Mouse (Mus musculus) midbrain, embryonic 13.5 days (tissue): ENCODE data around the gene 4931406C07Rik. TPM values are rescaled to one million over a fixed set of nuclear protein-coding genes. Genes with fewer than 3 reads are reported as not detected.
"Not testable (repeated sequence)": the region's sequence is repeated elsewhere in the genome, so short reads cannot be mapped to it uniquely, and the experiment has no call there.

Experiments
- ATAC-seq: fragments of 200-750 bp; cut with Nextera tagmentation; 2 replicates; pipeline ENCODE4 v1.8.0; 2017; ENCODE audit warnings: mild to moderate bottlenecking, moderate TSS enrichment, moderate library complexity
- H3K27ac ChIP-seq: fragments of 300-500 bp; sonication (generic); 2 replicates; pipeline ENCODE4 v1.5.1; 2015; ENCODE audit warnings: inconsistent platforms, mild to moderate bottlenecking, moderate library complexity
- H3K27me3 ChIP-seq: fragments of 300-500 bp; sonication (generic); 2 replicates; pipeline ENCODE4 v1.6.1; 2015; ENCODE audit warnings: mild to moderate bottlenecking, inconsistent platforms
- H3K36me3 ChIP-seq: fragments of 300-500 bp; sonication (generic); 2 replicates; pipeline ENCODE4 v1.6.1; 2015; ENCODE audit warnings: mild to moderate bottlenecking, inconsistent platforms
- H3K4me1 ChIP-seq: fragments of 300-500 bp; sonication (generic); replicated peaks from 2 replicates; pipeline ENCODE4 v1.6.1; 2015; ENCODE audit warnings: inconsistent platforms
- H3K4me2 ChIP-seq: fragments of 300-500 bp; sonication (generic); replicated peaks from 2 replicates; pipeline ENCODE4 v1.6.1; 2015; ENCODE audit warnings: moderate library complexity, mild to moderate bottlenecking, inconsistent platforms
- H3K4me3 ChIP-seq: fragments of 300-500 bp; sonication (generic); replicated peaks from 2 replicates; pipeline ENCODE4 v1.5.1; 2015; ENCODE audit warnings: mild to moderate bottlenecking, inconsistent platforms
- H3K9ac ChIP-seq: fragments of 300-500 bp; sonication (generic); replicated peaks from 2 replicates; pipeline ENCODE4 v1.6.1; 2015; ENCODE audit warnings: mild to moderate bottlenecking, inconsistent platforms
- H3K9me3 ChIP-seq: fragments of 300-500 bp; sonication (generic); 2 replicates; pipeline ENCODE4 v1.6.1; 2016; ENCODE audit warnings: mild to moderate bottlenecking, inconsistent platforms
- WGBS: fragments of 180-500 bp; shearing (Covaris S2); methylation state at CpG from one replicate; pipeline ENCODE4 v1.1.7; 2015; 5-methylcytosine and 5-hydroxymethylcytosine counted together
- polyA plus RNA-seq: library from polyadenylated mRNA; unstranded; fragments of >200 nt; fragmentation: Nextera tagmentation; extraction: Ambion mirVana; gene quantifications from 2 replicates; pipeline ENCODE4 v1.2.1, GENCODE M21; 2015

The 4931406C07Rik gene
- polyA plus RNA-seq, result 12.7 and 13.4 TPM in 2 replicates

DNA sequence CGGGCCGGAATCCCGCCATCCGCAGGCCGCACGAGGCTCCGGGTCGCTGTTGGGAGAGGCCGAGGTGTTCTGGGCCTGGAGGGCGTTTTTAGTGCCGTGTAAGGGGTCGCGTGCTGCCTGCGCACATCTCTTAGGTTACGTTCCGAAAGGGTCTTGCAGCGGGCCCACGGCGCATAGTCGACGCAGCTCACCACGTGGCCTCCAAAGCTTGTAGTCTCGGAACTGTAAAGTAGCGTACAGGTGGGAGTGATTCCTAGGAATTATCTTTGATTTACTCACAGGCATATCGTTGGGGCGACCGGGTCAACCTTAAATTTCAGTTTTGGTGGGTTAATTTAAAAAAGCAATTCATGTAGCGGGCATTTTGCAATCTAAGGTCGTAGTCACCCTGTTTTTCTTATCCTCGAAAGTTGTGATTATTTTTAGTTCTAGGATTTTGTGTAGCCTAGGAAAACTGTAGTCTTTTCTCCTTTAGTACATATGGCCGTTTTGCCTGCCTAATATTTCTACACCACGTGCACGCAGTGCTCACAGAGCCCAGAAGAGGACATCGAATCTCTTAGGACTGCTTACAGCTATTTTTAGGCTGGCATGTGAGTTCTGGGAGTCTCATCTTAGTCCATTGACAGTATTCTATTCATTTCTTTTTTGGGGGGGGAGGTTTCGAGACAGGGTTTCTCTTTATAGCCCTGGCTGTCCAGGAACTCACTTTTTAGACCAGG lies at the start of gene 4931406C07Rik:
Gene 4931406C07Rik (minus strand): TSS at position 51 of the 722 bp plus-strand sequence.
- ATAC-seq, result peak; percentile 91

DNA sequence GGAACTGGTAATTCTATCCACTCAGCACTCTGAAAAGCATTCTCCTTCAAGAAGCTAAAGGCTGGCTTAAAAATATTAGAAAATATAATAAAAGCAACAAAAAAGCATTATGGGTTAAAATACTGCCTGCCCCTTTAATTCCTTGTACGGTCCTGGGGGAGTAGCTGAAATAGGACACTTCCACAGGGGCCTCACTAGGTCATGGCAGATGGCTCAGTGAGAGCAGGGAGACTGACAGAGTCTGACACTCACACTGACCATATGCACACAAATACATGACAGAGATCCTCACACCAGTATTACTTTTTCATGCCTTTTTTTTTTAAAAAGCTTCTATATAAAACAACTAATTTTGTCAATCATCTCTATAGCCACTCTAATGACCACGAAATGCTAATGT lies 43.7 kb upstream of the 4931406C07Rik start:
- Histone ChIP-seq H3K36me3 (peaks cover 56% of the 10 kb centered on the region), H3K4me1 (no peaks in the 10 kb centered on the region)
- WGBS, result 84% methylated on average over 2 of the region's 2 CpGs

More for the DNA sequence above, at the start of gene 4931406C07Rik:
- peak within 1 kb of the TSS; percentile 77 for H3K4me3 ChIP-seq
- under 1% methylated on average over 35 of the region's 35 CpGs for WGBS
- H3K9ac ChIP-seq, result peak within 1 kb of the TSS; percentile 92
- peak within 1 kb of the TSS; percentile 91 for H3K4me2 ChIP-seq
- H3K4me1 ChIP-seq, result peaks cover 37% of the 10 kb centered on the region
- peaks cover 26% of the 10 kb centered on the region for H3K36me3 ChIP-seq
- H3K9me3 ChIP-seq, result no peaks in the 10 kb centered on the region
- peak within 1 kb of the TSS; percentile 89 for H3K27ac ChIP-seq
- no peaks in the 10 kb centered on the region for H3K27me3 ChIP-seq

DNA sequence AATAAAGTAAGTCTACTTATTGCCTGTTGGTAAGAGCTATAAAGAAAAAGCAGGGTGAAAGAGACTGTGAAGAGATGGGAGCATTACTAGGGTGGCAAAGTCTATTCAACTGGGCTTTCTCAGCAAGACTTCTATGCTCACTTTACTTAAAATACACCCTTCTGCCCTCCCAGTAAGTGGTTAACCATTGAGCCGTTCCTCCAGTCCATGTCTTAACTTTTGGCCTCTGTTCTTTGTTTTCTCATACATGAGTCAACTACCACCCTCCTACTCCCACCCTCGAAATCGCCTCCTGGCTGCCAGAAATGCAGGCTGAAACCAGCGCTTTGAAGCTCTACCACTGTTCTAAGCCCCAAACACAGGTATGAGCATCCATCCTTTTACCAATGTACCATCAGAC lies 31.5 kb upstream of the 4931406C07Rik start:
- Histone ChIP-seq H3K27ac (no peak overlapping the region), H3K27me3 (no peaks in the 10 kb centered on the region), H3K4me3 (no peak overlapping the region), H3K4me2 (no peak overlapping the region), H3K4me1 (no peaks in the 10 kb centered on the region), H3K36me3 (peaks cover 84% of the 10 kb centered on the region), H3K9ac (no peak overlapping the region), H3K9me3 (no peaks in the 10 kb centered on the region)
- 96% methylated on average over 4 of the region's 4 CpGs for WGBS
- ATAC-seq, result no peak

More for the DNA sequence above, 43.7 kb upstream of the 4931406C07Rik start:
- Histone ChIP-seq H3K9me3 (no peaks in the 10 kb centered on the region), H3K27ac (no peak overlapping the region), H3K4me2 (no peak overlapping the region), H3K4me3 (no peak overlapping the region), H3K27me3 (no peaks in the 10 kb centered on the region), H3K9ac (no peak overlapping the region)
- ATAC-seq, result no peak

DNA sequence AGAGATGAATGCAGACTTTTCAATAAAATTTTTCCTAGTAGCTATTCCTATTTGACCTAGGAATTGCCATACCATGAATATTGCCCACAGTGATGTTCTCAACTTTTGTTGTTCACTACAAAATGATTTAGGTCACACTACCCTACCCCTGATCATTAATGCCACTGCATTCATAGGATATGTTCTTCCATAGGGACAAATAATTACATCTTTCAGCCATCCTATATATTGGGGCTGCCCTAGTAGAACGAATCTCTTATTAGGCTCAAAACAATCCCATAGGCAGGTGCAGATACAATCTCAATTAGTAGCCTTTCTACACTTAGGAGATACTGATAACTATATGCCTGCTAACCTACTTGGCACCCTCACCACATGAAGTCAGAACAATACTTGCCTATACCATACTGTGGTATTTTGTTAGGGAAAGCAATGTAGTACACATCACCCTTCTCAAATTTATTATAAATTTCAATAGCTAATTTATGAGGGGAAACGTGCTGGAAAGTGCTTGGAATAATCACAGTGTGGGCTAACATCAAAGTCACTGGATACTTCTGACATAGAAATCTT lies 12.0 kb upstream of the 4931406C07Rik start:
- no peaks in the 10 kb centered on the region for H3K27me3 ChIP-seq
- WGBS, result 86% methylated on average over 2 of the region's 2 CpGs
- H3K4me1 ChIP-seq, result no peaks in the 10 kb centered on the region
- H3K9me3 ChIP-seq, result no peaks in the 10 kb centered on the region
- H3K27ac ChIP-seq, result no peak overlapping the region
- ATAC-seq, result peak; percentile 9; the same call in 1 of the 2 replicates
- peaks cover 67% of the 10 kb centered on the region for H3K36me3 ChIP-seq
- no peak overlapping the region for H3K9ac ChIP-seq
- no peak overlapping the region for H3K4me2 ChIP-seq
- no peak overlapping the region for H3K4me3 ChIP-seq

GRCm38 (mm10) chr9:15317223-15318169 lies 11.2 kb upstream of the 4931406C07Rik start:
- H3K9ac ChIP-seq, result no peak overlapping the region
- no peak for ATAC-seq
- 65% methylated on average over 5 of the region's 5 CpGs for WGBS
- no peak overlapping the region for H3K4me3 ChIP-seq
- H3K4me1 ChIP-seq, result no peaks in the 10 kb centered on the region
- H3K27ac ChIP-seq, result no peak overlapping the region
- H3K36me3 ChIP-seq, result peaks cover 66% of the 10 kb centered on the region
- no peak overlapping the region for H3K4me2 ChIP-seq
- H3K27me3 ChIP-seq, result no peaks in the 10 kb centered on the region
- H3K9me3 ChIP-seq, result no peaks in the 10 kb centered on the region

DNA sequence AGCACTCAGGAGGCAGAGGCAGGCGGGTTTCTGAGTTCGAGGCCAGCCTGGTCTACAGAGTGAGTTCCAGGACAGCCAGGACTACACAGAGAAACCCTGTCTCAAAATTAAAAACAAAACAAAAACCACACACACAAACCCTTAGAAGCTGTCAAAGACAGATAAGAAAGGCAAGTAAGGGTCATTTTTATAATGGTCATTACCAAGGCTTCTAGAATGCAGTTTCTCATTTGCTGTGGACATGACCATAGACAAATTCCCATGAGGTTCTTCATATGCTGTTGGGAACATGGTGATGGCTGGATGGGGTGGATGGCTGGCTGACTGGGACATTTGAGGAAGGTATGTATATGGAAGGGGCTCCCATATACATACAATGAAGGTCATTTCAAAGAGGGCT lies 10.0 kb upstream of the 4931406C07Rik start:
- H3K4me3 ChIP-seq, H3K9ac ChIP-seq, H3K27ac ChIP-seq, H3K4me1 ChIP-seq, ATAC-seq, H3K27me3 ChIP-seq, H3K9me3 ChIP-seq, H3K4me2 ChIP-seq: not testable (repeated sequence)
- H3K36me3 ChIP-seq, result peaks cover 62% of the 10 kb centered on the region
- WGBS, result 100% methylated on average over 2 of the region's 2 CpGs

GRCm38 (mm10) chr9:15314619-15315018 lies 8.4 kb upstream of the 4931406C07Rik start:
- Histone ChIP-seq H3K9ac (no peak overlapping the region), H3K4me1 (peaks cover 4% of the 10 kb centered on the region), H3K36me3 (peaks cover 73% of the 10 kb centered on the region), H3K9me3 (no peaks in the 10 kb centered on the region), H3K4me3 (no peak overlapping the region), H3K27ac (no peak overlapping the region), H3K4me2 (no peak overlapping the region), H3K27me3 (no peaks in the 10 kb centered on the region)
- 98% methylated on average over 1 of the region's 1 CpGs for whole genome bisulfite sequencing
- no peak for ATAC-seq

DNA sequence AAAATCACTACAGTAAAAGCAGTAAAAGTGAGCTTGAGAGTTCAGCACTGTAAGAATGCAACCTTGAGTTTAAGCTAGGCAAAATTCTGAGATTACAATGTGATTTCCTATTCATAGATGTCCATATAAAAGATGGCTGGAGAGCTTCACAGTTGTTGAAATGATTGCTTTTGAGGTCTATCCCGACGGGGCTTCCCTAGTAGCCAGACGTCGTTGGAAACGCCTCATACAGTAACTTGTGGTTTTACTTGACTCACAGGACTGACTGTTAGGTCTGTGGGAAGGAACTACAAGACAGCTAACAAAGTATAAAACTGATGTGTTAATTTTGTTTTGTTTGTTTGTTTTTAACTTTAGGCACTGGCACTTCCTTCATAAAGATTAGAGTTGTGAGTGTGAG lies 7.4 kb upstream of the 4931406C07Rik start:
- no peak overlapping the region for H3K27ac ChIP-seq
- no peak for ATAC-seq
- peaks cover 14% of the 10 kb centered on the region for H3K4me1 ChIP-seq
- H3K27me3 ChIP-seq, result no peaks in the 10 kb centered on the region
- H3K36me3 ChIP-seq, result peaks cover 82% of the 10 kb centered on the region
- no peak overlapping the region for H3K4me2 ChIP-seq
- no peak overlapping the region for H3K4me3 ChIP-seq
- 90% methylated on average over 5 of the region's 5 CpGs for WGBS
- H3K9me3 ChIP-seq, result no peaks in the 10 kb centered on the region
- no peak overlapping the region for H3K9ac ChIP-seq

GRCm38 (mm10) chr9:15312054-15312735 lies 5.9 kb upstream of the 4931406C07Rik start:
- no peaks in the 10 kb centered on the region for H3K9me3 ChIP-seq
- H3K27me3 ChIP-seq, result no peaks in the 10 kb centered on the region
- peaks cover 73% of the 10 kb centered on the region for H3K36me3 ChIP-seq
- no peak overlapping the region for H3K27ac ChIP-seq
- H3K9ac ChIP-seq, result no peak overlapping the region
- no peak overlapping the region for H3K4me3 ChIP-seq
- no peak overlapping the region for H3K4me2 ChIP-seq
- no peak for ATAC-seq
- peaks cover 28% of the 10 kb centered on the region for H3K4me1 ChIP-seq
- WGBS, result 92% methylated on average over 2 of the region's 2 CpGs

- Histone ChIP-seq H3K27ac (no peak overlapping the region), H3K9ac (no peak overlapping the region), H3K36me3 (peaks cover 58% of the 10 kb centered on the region), H3K27me3 (no peaks in the 10 kb centered on the region), H3K4me3 (no peak overlapping the region), H3K4me1 (peaks cover 37% of the 10 kb centered on the region), H3K9me3 (no peaks in the 10 kb centered on the region), H3K4me2 (no peak overlapping the region)
- WGBS, result 98% methylated on average over 1 of the region's 1 CpGs
- no peak for ATAC-seq
Observed at GRCm38 (mm10) chr9:15310179-15310578, 3.9 kb upstream of the 4931406C07Rik start.

DNA sequence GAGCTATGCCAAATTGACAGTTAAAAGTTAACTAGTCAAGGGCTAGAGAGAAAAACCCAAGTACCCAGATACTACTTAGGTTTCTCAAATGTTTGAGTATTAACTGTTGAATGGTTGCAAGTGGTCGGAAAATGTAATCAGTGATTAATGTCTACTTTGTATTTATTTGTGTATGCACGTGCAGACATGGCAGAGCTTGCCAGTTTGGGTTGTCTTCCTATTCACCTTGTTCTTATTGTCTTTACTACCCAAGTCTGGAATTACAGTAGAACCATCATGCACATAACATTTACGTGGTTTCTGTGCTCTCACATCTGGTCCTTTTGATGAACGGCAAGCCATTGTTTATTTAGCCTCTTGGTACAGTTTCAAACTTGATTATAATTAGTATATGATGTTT lies 3.2 kb upstream of the 4931406C07Rik start:
- no peak for ATAC-seq
- Histone ChIP-seq H3K9me3 (no peaks in the 10 kb centered on the region), H3K27me3 (no peaks in the 10 kb centered on the region), H3K4me2 (peak overlapping the region; percentile 1; the same call in 1 of the 2 replicates), H3K9ac (no peak overlapping the region), H3K4me1 (peaks cover 37% of the 10 kb centered on the region), H3K36me3 (peaks cover 50% of the 10 kb centered on the region), H3K27ac (no peak overlapping the region), H3K4me3 (no peak overlapping the region)
- WGBS, result 84% methylated on average over 4 of the region's 4 CpGs
